Mouse (Mus musculus) adrenal gland, adult 2 months (tissue): ENCODE data around the gene Grb7. TPM values are rescaled to one million over a fixed set of nuclear protein-coding genes. Genes with fewer than 3 reads are reported as not detected.

Experiments
- DNase-seq: peaks from one replicate; pipeline ENCODE4 v3.0.0; 2021
- polyA plus RNA-seq: library from polyadenylated mRNA; depleted of rRNA; stranded (reverse); fragments of >200 nt; gene quantifications from 2 replicates; pipeline ENCODE4 v1.2.3, GENCODE M21; 2012
- total RNA-seq, 2 experiments: library from RNA; stranded (reverse); gene quantifications; 2 replicates each; pipeline ENCODE4 v1.2.3; 2021

Grb7 gene
- total and polyA plus RNA-seq, 3 experiments = 0.35 to 0.97 (median 0.45) TPM

DNA sequence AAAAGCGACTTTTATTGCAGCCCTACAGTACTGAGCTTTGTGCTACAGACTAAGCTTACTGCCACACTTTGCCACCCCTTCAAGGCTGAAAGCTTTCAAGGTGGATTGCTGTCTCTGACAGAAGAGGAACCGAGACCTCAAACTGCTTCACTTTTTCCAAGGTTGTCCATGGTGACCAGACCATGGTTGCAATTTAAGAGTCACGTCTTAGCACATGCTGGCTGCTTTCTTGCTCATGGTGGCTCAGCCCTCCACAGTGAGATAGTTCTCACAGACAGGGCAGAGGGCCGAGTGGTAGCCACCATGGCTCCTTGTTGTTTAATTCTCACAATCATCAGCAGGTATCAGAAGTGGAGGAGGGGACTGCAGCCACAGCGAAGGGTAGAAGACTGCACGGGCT lies 24.6 kb downstream of the Grb7 start:
- DNase-seq = no peak

DNA sequence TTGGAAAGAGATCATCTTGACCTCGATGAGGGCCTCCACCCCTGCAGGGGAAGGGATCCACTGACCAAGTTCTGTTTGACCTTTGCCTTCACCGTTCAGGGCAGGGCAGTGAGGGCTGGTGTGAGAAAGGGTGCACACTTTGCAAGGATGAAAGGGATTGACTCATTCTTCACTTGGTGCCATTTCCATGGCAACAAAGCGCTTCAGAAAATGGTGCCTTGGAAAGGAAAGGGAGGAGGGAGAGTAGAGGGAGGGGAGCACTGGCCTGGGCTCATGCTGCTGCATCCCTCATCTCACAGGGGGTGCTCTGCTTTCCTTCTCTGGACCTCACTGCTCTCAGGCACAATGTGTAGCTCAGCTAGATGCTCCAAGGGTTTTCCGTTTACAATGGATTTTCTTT lies 26.5 kb downstream of the Grb7 start:
- DNase-seq = no peak

DNA sequence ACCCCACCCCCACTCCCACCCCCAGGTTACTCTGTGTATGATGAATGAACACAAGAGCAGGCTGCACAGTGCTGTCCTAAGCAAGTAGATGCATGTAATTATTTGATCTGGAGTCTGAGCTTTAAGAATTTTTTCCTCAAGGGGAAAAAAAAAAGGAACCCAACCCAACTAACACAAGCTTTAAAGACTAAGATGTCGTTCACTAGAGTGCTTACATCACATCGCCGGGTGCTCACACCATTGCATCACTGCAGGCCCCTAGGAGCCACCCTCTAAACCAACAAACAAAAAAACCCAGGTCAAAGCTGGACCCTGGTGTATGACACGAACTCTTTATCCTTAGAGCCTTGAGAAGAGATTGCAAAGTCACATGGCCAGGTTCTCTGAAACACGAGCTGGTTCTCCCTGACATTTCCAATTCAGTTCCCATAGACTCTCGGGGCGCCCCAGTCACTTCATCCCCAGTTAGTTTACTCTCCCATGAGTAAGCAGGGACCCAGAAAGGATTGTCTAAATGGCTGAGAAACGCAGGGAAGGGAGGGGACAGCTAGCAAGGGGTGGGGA lies 27.8 kb downstream of the Grb7 start:
- no peak for DNase-seq

DNA sequence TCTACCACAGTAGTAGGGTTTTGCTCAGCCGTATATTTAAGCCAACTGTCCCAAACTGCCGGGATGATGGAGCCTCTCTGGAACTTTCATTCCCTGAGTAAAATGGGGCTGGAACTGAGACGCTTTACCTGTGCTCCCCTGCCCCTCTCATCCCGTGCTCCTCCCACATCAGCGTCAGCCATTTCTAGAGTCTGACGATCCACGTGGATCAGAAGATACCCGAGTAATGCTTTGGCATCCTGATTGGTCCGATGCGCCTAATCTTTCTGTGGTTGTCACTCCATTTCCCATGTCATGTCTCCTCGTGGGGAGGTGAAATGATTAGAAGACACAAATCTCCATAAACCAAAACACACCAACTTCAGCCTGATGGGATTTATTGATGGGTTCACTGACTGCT lies 28.8 kb downstream of the Grb7 start:
- DNase-seq = no peak

DNA sequence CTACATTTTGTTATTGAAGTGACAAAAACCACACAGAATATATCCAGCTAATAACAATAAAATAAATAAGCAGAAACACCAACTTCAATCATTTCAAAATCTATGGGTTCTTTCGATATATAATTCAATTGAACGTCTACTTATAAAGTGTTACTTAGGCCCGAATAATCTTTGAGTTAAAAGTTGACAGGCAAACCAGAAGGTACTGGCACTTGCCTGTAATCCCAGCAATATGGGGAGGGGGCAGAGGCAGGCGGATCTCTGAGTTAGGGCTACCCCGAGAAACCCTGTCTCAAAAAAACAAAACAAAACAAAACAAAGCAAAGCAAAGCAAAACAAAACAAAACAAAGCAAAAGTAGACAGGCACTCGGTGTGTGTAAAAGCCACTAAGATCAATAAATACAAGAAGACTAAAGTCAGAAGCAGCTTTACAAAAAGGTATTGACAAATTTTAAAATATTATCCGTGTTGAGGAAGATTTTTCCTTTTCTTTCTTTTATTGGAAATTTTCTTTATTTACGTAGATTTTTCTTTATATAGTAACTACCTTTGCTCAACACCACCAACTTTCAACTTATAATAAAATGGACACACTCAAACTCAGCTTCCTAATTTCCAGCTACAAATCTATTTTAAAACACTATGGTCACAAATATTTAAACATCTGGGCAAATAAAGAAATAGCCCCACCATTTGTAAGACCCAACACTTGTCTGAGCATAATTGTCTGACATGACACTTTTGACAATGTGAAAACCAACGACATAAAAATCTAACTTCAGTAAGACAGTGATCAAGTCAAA lies 29.6 kb downstream of the Grb7 start:
- DNase-seq = no peak

DNA sequence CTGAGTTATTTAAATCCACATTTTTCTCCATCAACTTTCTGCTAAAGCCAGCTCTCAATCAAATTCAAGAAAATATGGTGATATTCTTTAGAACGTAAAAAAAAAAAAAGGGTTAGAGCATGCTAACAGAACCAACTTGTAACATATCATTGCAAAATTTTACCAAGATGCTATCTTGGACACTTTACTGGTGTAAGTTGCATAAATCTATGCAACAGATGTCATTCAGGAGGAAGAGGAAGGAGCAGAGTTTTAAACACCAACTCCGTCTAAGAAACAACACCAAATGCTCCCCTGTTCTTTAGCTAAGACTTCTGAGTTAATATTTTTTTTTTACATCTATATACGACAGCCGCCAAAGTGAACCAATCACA lies 30.2 kb downstream of the Grb7 start:
- DNase-seq = no peak

DNA sequence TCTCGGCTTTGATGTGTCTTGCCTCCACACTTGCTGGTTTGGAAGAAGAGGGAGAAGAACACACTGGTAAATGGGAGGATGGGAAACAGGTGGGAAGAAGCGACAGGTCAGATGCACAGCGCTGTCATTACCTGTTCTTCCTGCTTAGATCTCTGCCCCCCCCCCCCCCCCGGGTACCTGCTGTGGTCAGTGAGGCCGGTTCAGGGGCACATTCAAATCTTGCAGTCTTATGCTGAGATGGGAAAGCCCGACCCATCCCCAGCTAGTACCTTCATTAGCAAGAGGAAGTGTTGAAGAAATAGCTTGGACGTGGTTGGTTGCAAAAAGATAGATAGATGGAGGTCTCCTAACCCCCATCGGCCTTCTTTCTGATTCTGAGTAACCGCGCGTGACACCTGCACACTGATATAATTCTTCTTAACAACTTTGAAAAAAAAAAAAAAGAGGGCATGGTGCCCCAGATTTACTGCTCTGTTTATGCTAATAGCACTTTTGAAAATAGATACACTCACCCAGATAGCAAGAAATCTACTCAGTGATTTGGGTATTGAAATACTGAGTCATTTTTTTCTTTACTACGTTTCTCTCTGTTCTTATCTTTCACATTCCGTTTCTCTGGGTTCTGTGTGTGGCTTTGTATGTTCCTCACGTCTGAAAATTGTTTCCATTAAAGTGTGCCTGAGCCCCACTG lies 31.0 kb downstream of the Grb7 start:
- no peak for DNase-seq

DNA sequence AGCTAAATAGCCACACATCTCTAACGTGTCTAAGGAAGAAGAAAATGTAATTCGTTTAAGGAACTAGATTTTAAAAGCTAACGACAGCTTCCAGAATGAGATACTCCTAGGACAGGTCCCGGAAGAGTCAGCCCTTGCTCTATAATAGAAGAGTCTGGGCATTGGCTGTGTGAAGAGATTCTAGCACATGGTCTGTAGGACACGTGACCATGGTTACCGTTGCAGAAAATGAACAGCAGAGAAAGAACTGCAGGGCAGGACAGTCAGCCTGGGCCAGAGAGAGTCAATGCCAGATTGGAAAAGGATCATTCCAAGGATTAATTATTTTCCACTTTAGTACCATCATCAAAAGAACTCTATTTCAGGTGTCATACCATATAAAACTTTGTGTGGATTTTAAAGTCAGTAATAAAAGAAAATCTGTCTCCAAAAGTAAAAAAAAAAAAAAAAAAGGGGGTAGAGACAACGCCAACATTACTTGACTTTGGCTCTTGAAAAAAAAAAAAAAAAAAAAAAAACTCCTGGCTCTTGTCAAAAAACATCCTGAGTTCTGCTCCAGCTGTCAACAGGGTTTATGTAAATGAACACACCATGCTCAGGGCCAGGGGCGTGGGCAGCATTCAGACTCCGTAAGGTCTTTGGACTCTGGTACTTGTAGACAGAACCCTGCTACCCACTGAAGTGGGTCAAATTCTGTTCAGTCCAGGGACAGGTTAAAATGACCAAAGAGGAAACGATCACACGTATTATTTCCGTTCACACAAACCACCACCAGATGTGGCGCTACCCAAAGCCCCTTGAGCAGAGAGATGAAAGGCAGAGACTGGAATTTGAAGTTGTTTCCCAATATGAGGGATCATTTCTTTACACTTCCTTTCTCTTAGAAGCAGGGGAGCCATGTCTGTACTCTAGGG lies 33.1 kb downstream of the Grb7 start:
- no peak for DNase-seq

DNA sequence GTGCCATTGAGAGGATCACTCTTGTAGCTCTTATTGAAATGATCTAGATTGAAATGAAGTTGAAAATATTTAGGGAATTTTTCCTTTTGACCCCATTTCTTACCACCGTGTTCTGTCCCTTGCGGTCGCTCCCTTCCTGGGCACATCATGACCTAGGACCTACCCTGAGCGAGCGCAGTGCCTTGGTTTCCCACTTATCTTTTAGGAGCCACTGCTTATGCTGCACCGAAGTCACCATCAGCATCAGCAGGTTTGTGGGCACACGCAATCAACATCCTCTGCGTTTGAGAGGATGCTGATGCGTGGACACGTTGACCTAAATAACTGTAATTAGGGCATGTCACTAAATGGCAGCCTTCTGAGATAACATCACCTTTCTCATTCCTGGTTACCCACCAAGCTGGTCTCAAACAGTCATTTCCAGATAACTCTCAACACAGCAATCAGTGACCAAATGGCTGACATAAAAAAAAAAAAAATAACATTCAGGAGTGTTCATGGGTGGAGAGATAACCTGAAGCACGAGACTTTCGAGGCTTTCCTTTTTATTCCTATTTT lies 33.8 kb downstream of the Grb7 start:
- no peak for DNase-seq

DNA sequence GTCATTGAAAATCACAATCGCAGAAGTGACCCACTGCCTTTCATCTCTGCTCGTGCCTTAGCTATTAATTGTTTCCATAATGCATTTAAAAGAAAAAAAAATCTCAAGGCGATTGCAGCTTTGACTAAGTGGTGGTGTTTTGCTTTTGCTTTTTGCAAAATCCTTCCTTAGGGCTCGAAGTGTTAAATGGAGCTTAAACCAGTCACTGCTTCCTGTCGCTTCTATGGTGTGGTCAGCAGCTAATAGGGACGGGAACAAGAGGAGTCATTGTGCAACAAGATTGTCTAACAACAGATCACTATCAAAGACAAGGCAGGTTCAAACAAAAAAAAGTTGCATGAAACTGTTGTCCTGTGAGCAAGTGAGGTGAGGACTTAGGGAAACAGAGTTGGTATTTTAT lies 35.0 kb downstream of the Grb7 start:
- no peak for DNase-seq

DNA sequence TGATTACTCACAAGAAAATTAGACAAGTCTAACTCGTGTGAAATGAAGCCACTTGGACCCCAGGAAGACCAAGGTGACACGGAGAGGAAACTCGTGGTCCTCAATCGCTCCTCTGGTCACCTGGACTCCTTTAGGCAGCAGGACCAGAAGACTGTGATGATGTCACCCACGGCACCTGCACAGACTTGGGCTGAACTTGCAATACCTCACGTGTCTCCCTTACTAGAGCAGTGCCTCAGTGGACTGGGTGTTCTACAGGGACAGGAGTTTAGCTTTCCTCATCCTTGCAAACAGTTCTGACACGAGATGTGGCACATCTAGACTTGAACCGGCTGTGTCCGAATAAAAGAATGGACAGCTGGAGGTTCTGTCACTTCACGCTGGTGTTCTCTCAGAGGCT lies 35.9 kb downstream of the Grb7 start:
- no peak for DNase-seq

DNA sequence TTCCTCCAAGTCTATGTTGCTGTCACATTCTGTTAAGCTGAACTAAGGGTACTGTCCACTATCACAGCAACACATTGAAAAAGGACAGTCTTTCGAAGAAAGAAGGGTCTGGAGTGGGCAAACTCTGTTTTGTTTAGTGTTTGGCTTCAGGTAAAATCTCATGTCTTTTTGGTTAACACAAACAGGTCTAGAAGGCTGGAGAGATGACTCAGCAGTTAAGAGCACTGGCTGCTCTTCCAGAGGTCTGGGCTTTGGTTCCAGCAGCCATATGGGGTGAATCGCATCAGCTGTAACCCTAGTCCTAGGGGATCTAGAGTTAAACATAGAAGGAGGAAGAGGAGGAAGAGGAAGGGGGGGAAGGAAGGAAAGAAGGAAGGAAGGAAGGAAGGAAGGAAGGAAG lies 39.6 kb downstream of the Grb7 start:
- no peak for DNase-seq

DNA sequence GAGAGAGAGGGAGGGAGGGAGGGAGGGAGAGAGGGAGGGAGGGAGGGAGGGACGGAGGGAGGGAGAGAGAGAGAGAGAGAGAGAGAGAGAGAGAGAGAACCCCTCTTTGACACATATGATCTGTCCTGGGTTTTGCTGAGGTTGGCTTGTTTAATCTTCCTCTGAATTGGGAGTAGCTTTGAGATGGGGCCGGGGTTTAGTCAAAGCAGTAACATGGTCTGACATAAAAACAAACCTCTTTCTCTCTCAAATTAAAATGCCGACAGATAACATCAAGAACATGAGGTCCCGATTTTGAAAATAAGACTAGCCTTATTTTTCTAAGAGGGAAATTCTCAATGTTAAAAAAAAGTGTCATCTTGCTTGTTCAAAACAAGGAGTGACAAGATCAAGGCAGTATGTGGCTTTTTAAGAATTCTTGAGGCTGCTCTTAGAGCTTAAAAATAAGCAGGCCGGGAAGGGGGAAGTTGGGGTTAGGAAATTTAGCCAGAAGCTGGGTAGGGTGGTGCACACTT lies 41.4 kb downstream of the Grb7 start:
- DNase-seq = no peak

DNA sequence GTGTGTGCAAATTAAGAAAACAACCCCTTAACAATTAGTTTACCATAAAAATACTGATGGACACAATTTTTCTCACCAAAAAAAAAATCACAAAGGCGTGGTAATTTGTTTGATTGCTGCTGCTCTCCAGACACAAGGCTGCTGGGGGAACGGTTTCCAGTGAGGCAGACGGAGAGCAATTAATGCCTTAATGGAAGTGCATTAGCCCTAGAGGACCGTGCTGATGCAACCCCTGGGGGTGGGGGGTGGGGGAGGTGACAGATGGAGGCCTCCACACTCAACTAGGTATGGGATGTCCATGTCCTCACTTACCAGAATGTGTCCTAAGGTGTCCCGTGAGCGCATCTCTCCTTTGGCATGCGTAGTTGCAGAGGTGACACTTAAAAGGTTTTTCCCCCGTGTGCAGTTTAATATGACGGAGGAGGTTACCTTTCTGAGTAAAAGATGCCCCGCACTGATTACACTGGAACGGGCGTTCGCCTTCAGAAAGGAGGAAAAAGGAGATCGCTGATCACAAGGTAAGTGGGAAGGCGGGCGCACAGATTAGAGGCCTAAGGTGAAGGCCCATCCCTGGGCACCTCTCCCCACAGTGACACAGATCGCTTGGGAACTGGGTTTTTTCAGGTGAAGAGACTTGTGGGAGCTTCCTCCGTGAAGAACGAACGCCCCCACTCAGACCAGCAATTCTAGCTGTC lies 42.5 kb downstream of the Grb7 start:
- DNase-seq = no peak

DNA sequence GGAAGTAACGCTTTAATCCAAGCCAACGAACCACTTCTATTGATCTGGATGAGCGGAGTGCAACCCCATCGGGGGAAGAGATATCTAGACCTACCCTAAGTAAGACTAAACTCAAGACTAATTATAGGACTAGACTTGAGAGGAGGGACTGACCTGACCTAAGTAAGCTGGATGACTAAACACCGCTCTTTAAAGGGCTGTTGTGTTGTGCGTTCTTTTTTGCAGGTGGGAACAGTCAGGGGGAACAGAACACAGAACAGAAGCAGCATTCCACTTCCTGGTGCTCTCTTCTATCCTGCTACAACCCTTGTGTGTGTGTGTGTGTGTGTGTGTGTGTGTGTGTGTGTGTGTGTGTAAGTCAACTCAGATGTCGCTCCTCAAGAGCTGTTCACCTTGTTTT lies 45.4 kb downstream of the Grb7 start:
- no peak for DNase-seq

DNA sequence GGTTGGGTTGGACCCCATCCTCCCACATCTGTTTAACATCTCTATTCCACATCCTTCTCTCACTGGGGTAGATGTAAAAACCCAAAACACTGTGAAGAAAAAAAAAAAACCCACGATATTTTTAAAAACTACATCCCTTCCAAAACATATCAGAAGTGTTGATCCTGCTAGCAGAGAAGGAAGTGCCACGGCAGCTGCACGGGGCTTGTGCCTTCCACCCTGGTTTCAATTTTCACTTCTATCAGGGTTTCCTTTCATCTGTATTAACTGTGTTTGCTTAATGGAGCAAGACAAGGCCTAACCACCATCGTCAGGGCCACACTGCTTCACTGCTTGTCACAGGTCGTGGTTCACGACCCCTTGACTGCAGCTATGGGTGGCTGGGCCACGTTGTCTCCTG lies 46.8 kb downstream of the Grb7 start:
- DNase-seq = no peak

DNA sequence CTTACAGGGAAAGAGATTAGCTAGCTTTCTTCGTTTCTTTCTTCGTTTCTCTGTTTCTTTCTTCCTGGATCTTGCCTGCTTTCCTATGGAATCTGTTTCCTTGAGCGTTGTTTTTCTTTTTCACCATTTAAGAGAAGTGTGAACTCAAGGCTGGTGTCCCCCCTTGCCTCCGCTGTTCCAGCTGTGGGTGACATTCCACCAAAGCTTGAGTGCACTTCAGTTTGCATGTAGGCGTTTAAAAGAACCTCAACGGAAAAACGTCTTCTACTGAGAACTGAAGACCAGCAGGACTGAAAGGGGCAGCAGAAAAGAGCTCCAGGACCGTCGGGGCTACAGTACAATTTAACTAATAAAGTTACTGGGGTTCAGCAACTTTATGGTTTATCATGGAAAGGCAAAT lies 47.2 kb downstream of the Grb7 start:
- DNase-seq = no peak

DNA sequence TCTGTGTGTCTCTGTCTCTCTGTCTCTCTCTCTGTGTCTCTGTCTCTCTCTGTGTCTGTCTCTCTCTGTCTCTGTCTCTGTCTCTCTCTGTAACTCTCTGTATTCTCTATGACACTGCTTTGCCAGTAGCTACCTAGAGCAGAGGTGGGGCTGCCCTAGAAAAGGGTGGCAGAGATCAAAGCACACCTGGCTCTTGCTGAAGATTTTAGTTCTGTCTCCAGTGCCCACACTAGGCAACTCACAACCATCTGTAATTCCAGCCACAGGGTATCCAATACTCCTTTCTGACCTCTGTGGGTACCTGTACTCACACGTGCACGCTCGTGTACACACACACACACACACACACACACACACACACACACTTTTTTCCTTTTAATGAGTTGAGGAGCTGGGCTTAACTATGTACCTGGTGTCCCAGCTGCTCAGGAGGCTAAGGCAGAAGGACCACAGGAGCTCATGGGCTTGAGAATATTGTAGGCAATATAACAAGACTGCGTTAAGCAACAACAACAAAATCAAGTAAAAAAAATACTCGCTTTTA lies 49.1 kb downstream of the Grb7 start:
- DNase-seq = no peak

DNA sequence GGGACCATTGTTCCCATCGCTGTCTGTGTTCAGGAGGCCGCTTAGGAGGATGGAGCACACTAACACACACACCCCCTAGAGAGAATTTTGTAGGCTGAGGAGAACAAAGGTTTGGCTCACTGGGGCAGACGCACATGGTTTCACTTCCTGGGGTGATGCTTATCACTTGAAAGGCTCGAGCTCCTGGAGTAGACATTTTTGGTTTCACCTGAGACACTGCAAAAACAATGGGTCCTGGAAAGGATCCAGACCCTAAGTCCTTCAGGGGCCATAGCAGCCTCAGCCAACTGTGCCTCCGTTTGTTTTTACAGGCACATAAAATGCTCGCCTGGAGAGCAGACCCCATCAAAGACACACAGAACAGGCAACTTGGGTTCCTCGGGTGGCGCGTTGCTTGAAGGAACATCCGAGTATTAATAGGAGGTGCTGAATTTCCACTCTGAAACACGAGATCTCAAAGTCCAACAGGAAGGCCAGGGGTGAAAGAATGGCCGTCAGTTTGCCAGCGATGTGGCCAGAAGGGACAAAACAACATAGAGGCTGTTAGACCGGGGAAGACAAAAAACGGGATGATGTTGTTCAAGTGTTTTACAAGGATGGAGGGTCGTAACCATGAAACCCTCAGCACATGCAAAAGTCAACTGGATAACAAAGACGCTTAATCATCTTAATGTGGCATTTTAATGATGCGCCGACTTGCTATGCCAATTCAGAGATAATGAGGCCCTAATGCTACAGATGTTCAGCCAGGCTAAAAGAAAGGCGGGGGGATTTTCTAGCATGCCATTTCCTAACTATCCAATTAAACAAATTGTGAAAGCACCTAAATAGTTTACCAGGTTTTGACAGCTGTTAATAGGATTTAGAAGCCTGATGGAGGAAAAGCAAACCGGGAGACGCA lies 51.4 kb downstream of the Grb7 start:
- DNase-seq = no peak

DNA sequence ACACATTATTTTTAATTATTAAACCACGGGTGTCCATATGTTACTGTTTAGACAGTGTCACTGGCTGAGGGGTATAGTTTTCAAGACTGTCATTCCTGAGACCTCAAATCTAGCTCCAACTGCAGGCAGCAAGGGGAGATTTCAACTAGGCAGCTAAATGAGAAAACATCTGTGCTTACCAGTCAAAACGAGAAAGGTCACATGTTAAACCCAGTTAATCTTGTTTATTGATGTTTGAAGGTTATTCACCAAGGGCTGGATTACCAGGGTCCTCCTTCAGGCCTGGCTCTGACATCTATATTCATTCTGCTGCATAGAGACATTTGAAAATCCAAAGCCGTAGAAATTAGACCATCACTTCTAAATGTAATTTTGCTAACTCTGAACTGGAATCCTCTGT lies 58.7 kb downstream of the Grb7 start:
- DNase-seq = no peak
